Mouse (Mus musculus) lung, postnatal 0 days (tissue): ENCODE results near the gene Ccdc182.

Experiments used
- CTCF ChIP-seq: IDR thresholded peaks from 2 replicates; pipeline ENCODE4 v1.5.1; 2016; ENCODE audit warnings: antibody characterized with exemption, mild to moderate bottlenecking
- EP300 ChIP-seq: IDR thresholded peaks from 2 replicates; pipeline ENCODE4 v1.6.1; 2016; ENCODE audit warnings: antibody characterized with exemption, mild to moderate bottlenecking, control low read depth

GRCm38 (mm10) chr11:88332309-88332934 lies 38.6 kb downstream of the Ccdc182 start:
- TF ChIP-seq CTCF (no peak), EP300 (no peak)
